Mouse (Mus musculus) midbrain, embryonic 10.5 days (tissue): ENCODE results near the gene Tmem88b. TPM values are rescaled to one million over a fixed set of nuclear protein-coding genes. Genes with fewer than 3 reads are reported as not detected.

Experiments
- DNase-seq: peaks from one replicate; pipeline ENCODE4 v3.0.0-alpha.2; 2017; ENCODE audit warnings: low spot score
- H3K27ac ChIP-seq: fragments of 300-500 bp; sonication (generic); replicated peaks from 2 replicates; pipeline ENCODE4 v1.5.1; 2016; ENCODE audit warnings: mild to moderate bottlenecking
- H3K27me3 ChIP-seq: fragments of 300-500 bp; sonication (generic); 2 replicates; pipeline ENCODE4 v1.6.1; 2016; ENCODE audit warnings: low read depth, mild to moderate bottlenecking; ENCODE audit not compliant: poor library complexity, severe bottlenecking
- H3K36me3 ChIP-seq: fragments of 300-500 bp; sonication (generic); 2 replicates; pipeline ENCODE4 v1.6.1; 2016; ENCODE audit warnings: mild to moderate bottlenecking, moderate library complexity
- H3K4me1 ChIP-seq: fragments of 300-500 bp; sonication (generic); 2 replicates; pipeline ENCODE4 v1.6.1; 2016
- H3K4me3 ChIP-seq: fragments of 300-500 bp; sonication (generic); 2 replicates; pipeline ENCODE4 v1.5.1; 2016; ENCODE audit warnings: mild to moderate bottlenecking, moderate library complexity
- H3K9me3 ChIP-seq: fragments of 300-500 bp; sonication (generic); replicated peaks from 2 replicates; pipeline ENCODE4 v1.6.1; 2016; ENCODE audit warnings: mild to moderate bottlenecking
- WGBS: fragments of 180-500 bp; shearing (Covaris S2); methylation state at CpG from one replicate; pipeline ENCODE4 v1.1.7; 2016; 5-methylcytosine and 5-hydroxymethylcytosine counted together
- polyA plus RNA-seq: library from polyadenylated mRNA; unstranded; fragments of >200 nt; fragmentation: Nextera tagmentation; extraction: Ambion mirVana; gene quantifications from 2 replicates; pipeline ENCODE4 v1.2.1, GENCODE M21; 2016

The Tmem88b gene
- polyA plus RNA-seq, 1 experiment from 2014 or later, result 0.31 TPM

- under 1% methylated on average over 37 of the region's 39 CpGs for WGBS
- Histone ChIP-seq H3K9me3 (no peaks in the 10 kb centered on the region), H3K36me3 (no peaks in the 10 kb centered on the region), H3K4me1 (peaks cover 34% of the 10 kb centered on the region), H3K27me3 (peaks cover 46% of the 10 kb centered on the region), H3K4me3 (peak overlapping the region; percentile 61), H3K27ac (peak overlapping the region; percentile 91)
- DNase-seq, result peak; percentile 91
Measured at GRCm38 (mm10) chr4:155769880-155770512, 15.7 kb downstream of the Tmem88b start.

- Histone ChIP-seq H3K27me3 (peaks cover 41% of the 10 kb centered on the region), H3K4me3 (peak overlapping the region; percentile 61), H3K9me3 (no peaks in the 10 kb centered on the region), H3K27ac (peak overlapping the region; percentile 91), H3K4me1 (peaks cover 28% of the 10 kb centered on the region), H3K36me3 (no peaks in the 10 kb centered on the region)
- DNase-seq, result no peak
- 64% methylated on average over 5 of the region's 5 CpGs for WGBS
Measured at GRCm38 (mm10) chr4:155769496-155769879, 16.2 kb downstream of the Tmem88b start.

GRCm38 (mm10) chr4:155762357-155762756 is 23.3 kb downstream of the Tmem88b start:
- WGBS, result 90% methylated on average over 3 of the region's 3 CpGs
- H3K27ac ChIP-seq, result no peak overlapping the region
- no peaks in the 10 kb centered on the region for H3K9me3 ChIP-seq
- DNase-seq, result no peak
- H3K4me3 ChIP-seq, result peak overlapping the region; percentile 77; the same call in 1 of the 2 replicates
- no peaks in the 10 kb centered on the region for H3K27me3 ChIP-seq
- peaks cover 35% of the 10 kb centered on the region for H3K4me1 ChIP-seq
- peaks cover 10% of the 10 kb centered on the region for H3K36me3 ChIP-seq

- Histone ChIP-seq H3K9me3 (no peaks in the 10 kb centered on the region), H3K27me3 (no peaks in the 10 kb centered on the region), H3K27ac (peak overlapping the region; percentile 84), H3K4me1 (peaks cover 35% of the 10 kb centered on the region), H3K4me3 (peak overlapping the region; percentile 77), H3K36me3 (peaks cover 18% of the 10 kb centered on the region)
- no peak for DNase-seq
- WGBS, result 3% methylated on average over 28 of the region's 28 CpGs
Measured at GRCm38 (mm10) chr4:155761356-155762099, 24.1 kb downstream of the Tmem88b start.

- H3K36me3 ChIP-seq, result peaks cover 26% of the 10 kb centered on the region
- H3K27me3 ChIP-seq, result no peaks in the 10 kb centered on the region
- peak within 1 kb of the TSS; percentile 84 for H3K27ac ChIP-seq
- no peaks in the 10 kb centered on the region for H3K9me3 ChIP-seq
- H3K4me3 ChIP-seq, result peak within 1 kb of the TSS; percentile 77
- peak; percentile 97 for DNase-seq
- under 1% methylated on average over 68 of the region's 68 CpGs for WGBS
- peaks cover 35% of the 10 kb centered on the region for H3K4me1 ChIP-seq
Measured at GRCm38 (mm10) chr4:155760613-155761355, 24.9 kb downstream of the Tmem88b start, which contains the start of gene Atad3a. Gene Atad3a, minus strand, starts transcription at chr4:155761093.

- peaks cover 35% of the 10 kb centered on the region for H3K4me1 ChIP-seq
- peak overlapping the region; percentile 84 for H3K27ac ChIP-seq
- H3K27me3 ChIP-seq, result no peaks in the 10 kb centered on the region
- 7% methylated on average over 10 of the region's 10 CpGs for WGBS
- H3K9me3 ChIP-seq, result no peaks in the 10 kb centered on the region
- peaks cover 33% of the 10 kb centered on the region for H3K36me3 ChIP-seq
- H3K4me3 ChIP-seq, result peak overlapping the region; percentile 77
- no peak for DNase-seq
Measured at GRCm38 (mm10) chr4:155759862-155760612, 25.6 kb downstream of the Tmem88b start.

GRCm38 (mm10) chr4:155757011-155757410 is 28.7 kb downstream of the Tmem88b start:
- no peak for DNase-seq
- no peaks in the 10 kb centered on the region for H3K9me3 ChIP-seq
- no peak overlapping the region for H3K27ac ChIP-seq
- WGBS, result 93% methylated on average over 12 of the region's 12 CpGs
- H3K36me3 ChIP-seq, result peaks cover 62% of the 10 kb centered on the region
- H3K4me3 ChIP-seq, result no peak overlapping the region
- H3K27me3 ChIP-seq, result no peaks in the 10 kb centered on the region
- peaks cover 29% of the 10 kb centered on the region for H3K4me1 ChIP-seq

DNA sequence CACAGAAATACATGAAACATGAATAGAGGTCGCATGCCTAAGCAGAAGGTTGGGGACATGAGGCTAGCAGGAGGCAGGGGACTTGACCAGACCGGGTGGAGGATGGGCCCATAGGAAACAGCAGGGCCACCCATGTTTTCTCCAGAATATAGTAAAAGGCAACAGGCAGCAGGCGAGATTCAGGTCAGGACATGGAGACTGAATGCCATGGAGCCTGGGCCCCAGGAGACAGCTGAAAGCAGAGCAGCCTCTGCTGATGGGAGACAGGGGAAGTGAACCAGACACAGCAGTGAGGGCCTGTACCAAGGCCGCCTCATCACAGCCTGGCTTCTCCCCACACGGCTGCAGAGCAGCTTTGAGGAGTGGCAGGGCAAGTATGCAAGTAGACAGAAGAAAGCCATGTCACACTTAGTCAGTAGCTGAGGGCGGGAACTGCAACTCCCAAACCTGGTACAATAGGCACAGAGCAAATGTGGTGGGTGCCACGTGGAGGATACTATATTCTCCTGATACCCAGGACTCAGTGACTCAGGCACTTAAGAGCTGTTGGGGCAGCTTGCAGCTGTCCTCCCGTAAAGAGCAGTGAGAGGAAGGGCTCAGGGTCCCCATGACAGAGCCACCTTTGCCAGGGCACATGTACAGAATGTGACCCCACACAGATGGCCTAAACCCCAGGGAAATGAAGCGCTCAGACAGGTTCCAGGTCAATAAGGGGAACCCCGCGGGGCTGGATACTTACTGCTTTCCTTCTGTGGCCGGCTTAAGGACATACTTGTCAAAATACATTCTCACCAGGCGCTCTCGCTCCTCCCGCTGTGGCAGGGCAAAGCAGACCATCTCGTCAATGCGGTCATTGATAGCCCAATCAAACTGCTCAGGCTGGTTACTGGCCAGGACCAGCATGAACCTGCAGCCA is 38.8 kb downstream of the Tmem88b start:
- Histone ChIP-seq H3K27ac (no peak overlapping the region), H3K27me3 (no peaks in the 10 kb centered on the region), H3K4me3 (no peak overlapping the region), H3K9me3 (no peaks in the 10 kb centered on the region), H3K4me1 (no peaks in the 10 kb centered on the region), H3K36me3 (peaks cover 100% of the 10 kb centered on the region)
- 90% methylated on average over 17 of the region's 17 CpGs for WGBS
- no peak for DNase-seq

- no peaks in the 10 kb centered on the region for H3K4me1 ChIP-seq
- H3K9me3 ChIP-seq, result no peaks in the 10 kb centered on the region
- DNase-seq, result no peak
- no peaks in the 10 kb centered on the region for H3K27me3 ChIP-seq
- H3K36me3 ChIP-seq, result peaks cover 100% of the 10 kb centered on the region
- H3K4me3 ChIP-seq, result no peak overlapping the region
- 89% methylated on average over 8 of the region's 8 CpGs for WGBS
- H3K27ac ChIP-seq, result no peak overlapping the region
Measured at GRCm38 (mm10) chr4:155746036-155746548, 39.6 kb downstream of the Tmem88b start.

DNA sequence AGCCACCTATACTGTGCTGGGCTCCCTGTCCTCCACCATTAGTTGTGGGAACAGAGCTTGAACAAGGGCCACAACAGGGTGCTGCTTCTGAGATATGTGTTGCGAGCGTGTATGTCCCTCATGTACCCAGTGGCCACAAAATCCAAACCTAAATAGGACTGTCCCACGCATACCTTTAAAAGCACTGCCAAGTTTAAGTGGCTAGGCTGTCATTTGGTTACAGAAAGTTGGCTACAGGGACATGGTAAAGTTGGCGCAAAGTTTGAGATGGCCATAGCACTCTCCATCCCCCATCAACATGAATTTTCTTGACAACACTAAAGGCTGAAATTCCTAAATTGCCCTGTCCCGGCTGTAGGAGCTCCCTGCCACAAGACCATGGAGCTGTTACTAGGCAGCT is 40.5 kb downstream of the Tmem88b start:
- H3K36me3 ChIP-seq, result peaks cover 100% of the 10 kb centered on the region
- no peak overlapping the region for H3K27ac ChIP-seq
- no peaks in the 10 kb centered on the region for H3K27me3 ChIP-seq
- H3K4me1 ChIP-seq, result no peaks in the 10 kb centered on the region
- no peak overlapping the region for H3K4me3 ChIP-seq
- no peaks in the 10 kb centered on the region for H3K9me3 ChIP-seq
- 93% methylated on average over 5 of the region's 5 CpGs for WGBS
- no peak for DNase-seq

GRCm38 (mm10) chr4:155744474-155744873 is 41.2 kb downstream of the Tmem88b start:
- WGBS, result 92% methylated on average over 8 of the region's 8 CpGs
- no peak overlapping the region for H3K27ac ChIP-seq

More at GRCm38 (mm10) chr4:155744474-155744873, 41.2 kb downstream of the Tmem88b start:
- no peak for DNase-seq
- Histone ChIP-seq H3K4me1 (no peaks in the 10 kb centered on the region), H3K9me3 (no peaks in the 10 kb centered on the region), H3K4me3 (no peak overlapping the region), H3K36me3 (peaks cover 100% of the 10 kb centered on the region), H3K27me3 (no peaks in the 10 kb centered on the region)
